Mouse (Mus musculus) liver, embryonic 11.5 days (tissue): ENCODE data around the gene Ift46. TPM values are rescaled to one million over a fixed set of nuclear protein-coding genes. Genes with fewer than 3 reads are reported as not detected.

Experiments used
- ATAC-seq: fragments of 200-750 bp; cut with Nextera tagmentation; replicated peaks from 2 replicates; pipeline ENCODE4 v1.8.0; 2017; ENCODE audit warnings: moderate number of reproducible peaks, mild to moderate bottlenecking, moderate TSS enrichment, moderate library complexity; ENCODE audit not compliant: low FRiP score
- DNase-seq: peaks from one replicate; pipeline ENCODE4 v3.0.0-alpha.2; 2017; ENCODE audit warnings: low spot score
- H3K27ac ChIP-seq: fragments of 300-500 bp; sonication (generic); 2 replicates; pipeline ENCODE4 v1.5.1; 2014; ENCODE audit warnings: mild to moderate bottlenecking, low read depth, low read length, control low read depth
- H3K27me3 ChIP-seq: fragments of 300-500 bp; sonication (generic); replicated peaks from 2 replicates; pipeline ENCODE4 v1.6.1; 2014; ENCODE audit warnings: low read length, mixed read lengths; ENCODE audit not compliant: control insufficient read depth, insufficient read depth
- H3K36me3 ChIP-seq: fragments of 300-500 bp; sonication (generic); 2 replicates; pipeline ENCODE4 v1.6.1; 2014; ENCODE audit warnings: mild to moderate bottlenecking, low read length, moderate library complexity, mixed read lengths; ENCODE audit not compliant: control insufficient read depth, insufficient read depth
- H3K4me1 ChIP-seq: fragments of 300-500 bp; sonication (generic); replicated peaks from 2 replicates; pipeline ENCODE4 v1.6.1; 2014; ENCODE audit warnings: low read length, mixed read lengths; ENCODE audit not compliant: control insufficient read depth, insufficient read depth
- H3K4me2 ChIP-seq: fragments of 300-500 bp; sonication (generic); 2 replicates; pipeline ENCODE4 v1.6.1; 2014; ENCODE audit warnings: mild to moderate bottlenecking, control low read depth, moderate library complexity
- H3K4me3 ChIP-seq: fragments of 300-500 bp; sonication (generic); 2 replicates; pipeline ENCODE4 v1.5.1; 2014; ENCODE audit warnings: low read depth, low read length, control low read depth
- H3K9ac ChIP-seq: fragments of 300-500 bp; sonication (generic); 2 replicates; pipeline ENCODE4 v1.6.1; 2014; ENCODE audit warnings: low read depth, low read length, control low read depth
- H3K9me3 ChIP-seq: fragments of 300-500 bp; sonication (generic); 2 replicates; pipeline ENCODE4 v1.6.1; 2016; ENCODE audit warnings: low read length, inconsistent platforms, mixed read lengths; ENCODE audit not compliant: control insufficient read depth
- WGBS: fragments of 180-500 bp; shearing (Covaris S2); extraction: QIAGEN DNeasy Blood & Tissue Kit; methylation state at CpG from one replicate; pipeline ENCODE4 v1.1.7; 2014; 5-methylcytosine and 5-hydroxymethylcytosine counted together
- polyA plus RNA-seq: library from polyadenylated mRNA; unstranded; fragments of >200 nt; fragmentation: Nextera tagmentation; extraction: Ambion mirVana; gene quantifications from 2 replicates; pipeline ENCODE4 v1.2.1, GENCODE M21; 2014

Ift46 gene
- 48.9 and 54.0 TPM in 2 replicates for polyA plus RNA-seq

- DNase-seq (peak; percentile 84), ATAC-seq (peak; percentile 81)
- H3K9me3 ChIP-seq: no peaks in the 10 kb centered on the region
- H3K4me3 ChIP-seq: peak within 1 kb of the TSS; percentile 95
- H3K4me2 ChIP-seq: peak within 1 kb of the TSS; percentile 84
- H3K4me1 ChIP-seq: peaks cover 15% of the 10 kb centered on the region
- under 1% methylated on average over 82 of the region's 82 CpGs for WGBS
- H3K27ac ChIP-seq: peak within 1 kb of the TSS; percentile 96
- no peaks in the 10 kb centered on the region for H3K36me3 ChIP-seq
- H3K9ac ChIP-seq: peak within 1 kb of the TSS; percentile 97
- H3K27me3 ChIP-seq: no peaks in the 10 kb centered on the region
These were observed at the start of gene Ift46, which contains the start of gene Arcn1 for GRCm38 (mm10) chr9:44767101-44768028. Gene Ift46, plus strand, starts transcription at chr9:44767908. Gene Arcn1, minus strand, starts transcription at chr9:44767845.

DNA sequence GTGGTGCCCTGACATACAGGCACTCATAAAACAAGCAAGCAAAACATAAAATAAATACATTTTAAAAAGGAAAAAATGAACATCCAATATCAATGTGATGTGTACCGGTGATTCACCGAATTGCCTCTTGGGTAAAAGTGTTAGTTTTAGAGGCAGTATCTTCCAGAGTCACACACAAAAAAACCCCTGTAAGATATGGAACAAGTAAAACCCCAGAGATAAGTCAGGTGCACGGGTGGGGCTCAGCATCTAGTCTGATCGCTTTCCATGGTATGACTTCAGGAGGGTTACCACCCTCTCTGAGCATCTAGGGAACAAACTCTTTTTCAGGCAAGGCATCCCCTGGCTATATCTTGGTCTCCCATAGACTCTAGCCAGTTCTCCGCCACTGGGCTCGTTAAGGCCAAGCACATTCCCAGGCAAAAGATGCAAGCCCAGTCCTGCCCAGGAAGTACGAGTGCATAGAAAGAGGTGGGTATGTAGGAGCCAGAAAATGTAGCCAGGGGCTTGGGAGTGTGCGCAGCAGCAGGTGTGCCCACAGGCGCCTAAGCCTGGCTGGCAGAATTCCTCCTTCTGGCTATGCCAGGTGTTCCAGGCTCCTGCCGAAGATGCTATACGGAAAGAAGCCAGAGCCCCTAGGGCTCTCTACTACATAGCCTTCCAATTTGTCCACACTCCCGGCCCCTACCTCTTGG lies 48.6 kb upstream of the Ift46 start:
- no peak overlapping the region for H3K27ac ChIP-seq
- peaks cover 29% of the 10 kb centered on the region for H3K4me1 ChIP-seq
- no peaks in the 10 kb centered on the region for H3K27me3 ChIP-seq
- no peak overlapping the region for H3K4me2 ChIP-seq
- H3K36me3 ChIP-seq: no peaks in the 10 kb centered on the region
- DNase-seq (no peak), ATAC-seq (no peak)
- no peaks in the 10 kb centered on the region for H3K9me3 ChIP-seq
- no peak overlapping the region for H3K4me3 ChIP-seq
- no peak overlapping the region for H3K9ac ChIP-seq
- WGBS: 78% methylated on average over 12 of the region's 12 CpGs

DNA sequence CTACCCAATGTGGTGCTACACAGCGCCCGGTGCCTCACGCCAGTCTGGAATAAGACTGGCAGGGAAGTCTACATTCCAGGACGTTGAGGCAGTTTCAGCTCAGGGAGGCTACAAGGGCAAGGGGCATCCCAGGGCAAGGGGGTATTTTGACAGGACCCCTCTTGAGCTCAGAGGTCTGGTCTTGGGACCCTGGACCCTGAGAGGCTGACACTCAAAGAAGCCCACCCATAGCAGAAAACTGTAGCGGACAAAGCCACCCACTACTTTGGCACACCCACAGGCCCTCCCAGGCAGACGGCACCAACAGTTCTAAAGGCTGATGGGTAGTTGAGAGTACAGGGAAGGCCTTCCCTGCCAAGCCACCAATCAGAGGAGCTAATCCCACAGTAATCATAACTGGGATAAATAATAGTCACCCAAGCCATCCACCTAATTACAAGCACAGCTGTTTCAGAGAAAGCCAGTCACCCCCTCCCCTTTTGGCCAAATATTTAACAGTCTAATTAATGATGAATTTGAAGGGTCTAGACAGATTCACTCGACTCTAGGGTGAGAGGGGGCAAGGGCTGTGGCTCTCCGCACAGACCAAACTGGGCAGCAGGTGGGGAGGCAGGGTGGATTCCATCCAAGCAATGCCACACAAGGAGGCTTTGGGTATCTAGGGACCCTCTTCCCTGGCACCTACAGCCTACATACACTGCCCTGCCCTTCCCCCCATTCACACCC lies 47.9 kb upstream of the Ift46 start:
- Histone ChIP-seq H3K27ac (no peak overlapping the region), H3K9ac (no peak overlapping the region), H3K9me3 (no peaks in the 10 kb centered on the region), H3K4me3 (0 out of 2 replicates have a peak overlapping the region, but pooled peaks have one; percentile 64), H3K4me1 (peaks cover 29% of the 10 kb centered on the region), H3K27me3 (no peaks in the 10 kb centered on the region), H3K36me3 (no peaks in the 10 kb centered on the region), H3K4me2 (peak overlapping the region; percentile 87)
- ATAC-seq (no peak), DNase-seq (no peak)
- 81% methylated on average over 8 of the region's 8 CpGs for WGBS

DNA sequence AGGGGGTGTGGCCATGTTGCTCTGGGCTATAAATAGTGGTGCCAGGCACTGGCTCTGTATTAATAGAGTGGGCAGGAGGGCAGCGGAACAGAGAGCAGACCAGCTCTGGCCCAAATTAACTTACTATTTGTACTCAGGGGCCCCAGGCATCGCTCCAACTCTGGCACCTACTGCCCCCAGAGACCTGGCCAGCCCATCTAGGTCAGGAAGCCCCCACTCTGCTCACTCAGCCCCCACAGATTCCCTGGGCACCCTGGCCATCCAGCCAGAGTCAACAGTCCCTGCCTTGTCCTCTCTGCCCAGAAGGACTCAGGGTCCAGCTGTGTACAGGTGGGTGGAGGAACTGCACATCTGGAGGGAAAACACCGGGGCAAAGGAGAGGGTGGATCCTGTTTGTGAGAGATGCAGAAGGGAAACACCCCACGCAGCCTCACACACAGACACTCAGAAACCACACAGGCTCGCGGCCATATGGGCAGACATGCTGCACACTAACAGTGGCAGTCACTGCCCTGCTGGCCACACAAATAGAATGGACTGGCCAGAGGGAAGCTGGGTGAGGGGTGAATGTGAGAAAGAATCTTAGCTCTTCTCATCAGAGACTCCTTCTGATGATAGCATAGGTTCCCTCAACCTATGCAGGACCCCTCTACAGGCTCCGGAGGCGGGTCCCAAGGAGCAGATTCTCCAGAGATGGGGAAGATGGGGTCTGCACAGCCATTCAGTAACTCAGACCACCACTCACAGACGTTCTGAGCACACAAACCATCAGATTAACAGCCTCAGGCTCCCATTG lies 47.2 kb upstream of the Ift46 start:
- 26% methylated on average over 9 of the region's 9 CpGs for WGBS

DNA sequence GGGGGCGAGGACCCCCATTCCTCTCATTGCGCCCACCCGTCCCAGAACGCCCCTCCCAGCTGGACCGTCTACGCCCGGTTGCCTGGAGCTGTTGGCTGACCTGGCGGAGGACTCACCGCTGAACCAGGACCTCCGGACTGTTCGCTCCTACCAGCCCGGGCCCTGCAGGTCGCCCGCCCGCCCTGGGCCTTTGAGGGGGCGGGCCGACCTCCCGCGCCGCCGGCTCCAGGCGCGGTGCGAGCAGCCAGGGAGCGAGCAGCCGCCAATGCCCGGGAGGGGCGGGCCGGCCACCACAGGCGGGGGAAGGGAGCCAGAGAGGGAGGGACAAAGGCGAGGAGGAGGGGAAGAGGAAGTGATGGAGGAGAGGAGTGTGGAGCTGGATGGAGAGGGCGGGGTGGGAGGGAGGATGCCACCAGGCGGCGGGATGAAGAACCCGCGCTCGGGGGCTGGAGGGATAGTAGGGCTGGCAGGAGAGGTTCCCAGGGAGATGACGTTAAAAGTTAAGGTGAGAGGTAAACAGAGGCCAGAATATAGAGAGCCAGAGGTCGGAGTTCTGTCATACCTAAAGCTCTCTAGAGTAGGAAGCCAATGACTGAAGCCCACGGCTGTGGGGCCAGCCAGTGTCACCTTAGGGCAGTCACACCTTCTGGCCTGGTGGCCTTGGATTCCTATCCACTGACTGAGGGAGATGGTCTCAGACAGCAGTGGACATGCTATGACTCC lies 46.4 kb upstream of the Ift46 start:
- Histone ChIP-seq H3K9ac (peak overlapping the region; percentile 66), H3K9me3 (no peaks in the 10 kb centered on the region), H3K4me1 (peaks cover 29% of the 10 kb centered on the region), H3K27me3 (no peaks in the 10 kb centered on the region), H3K4me2 (peak overlapping the region; percentile 87), H3K36me3 (no peaks in the 10 kb centered on the region), H3K27ac (peak overlapping the region; percentile 54), H3K4me3 (peak overlapping the region; percentile 64)
- DNase-seq (peak; percentile 81), ATAC-seq (peak; percentile 75)
- 1% methylated on average over 40 of the region's 40 CpGs for WGBS

More for the DNA sequence above, 47.2 kb upstream of the Ift46 start:
- Histone ChIP-seq H3K27me3 (no peaks in the 10 kb centered on the region), H3K36me3 (no peaks in the 10 kb centered on the region), H3K27ac (peak overlapping the region; percentile 54), H3K9me3 (no peaks in the 10 kb centered on the region), H3K4me1 (peaks cover 29% of the 10 kb centered on the region), H3K4me3 (peak overlapping the region; percentile 64), H3K9ac (peak overlapping the region; percentile 66), H3K4me2 (peak overlapping the region; percentile 87)
- DNase-seq (no peak), ATAC-seq (no peak)

DNA sequence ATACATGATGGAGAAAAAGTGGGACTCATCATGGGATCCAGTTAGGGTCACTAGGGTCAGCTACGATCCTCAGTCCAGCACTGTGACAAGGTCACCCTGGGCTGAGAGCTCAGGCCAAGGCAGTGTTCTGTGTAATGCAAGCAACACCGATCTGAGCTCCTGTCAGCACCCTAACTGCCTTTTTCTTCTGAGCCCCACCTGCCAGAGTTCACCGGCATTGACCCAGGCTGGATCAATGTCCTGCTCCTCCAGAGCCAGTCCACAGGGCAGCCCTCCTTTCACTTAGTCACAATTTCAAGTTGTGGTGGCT lies 45.9 kb upstream of the Ift46 start:
- no peak for ATAC-seq
- Histone ChIP-seq H3K4me1 (peaks cover 25% of the 10 kb centered on the region), H3K4me2 (peak overlapping the region; percentile 87), H3K36me3 (no peaks in the 10 kb centered on the region), H3K27ac (no peak overlapping the region; the same call in 1 of the 2 replicates), H3K9me3 (no peaks in the 10 kb centered on the region), H3K9ac (no peak overlapping the region), H3K4me3 (no peak overlapping the region), H3K27me3 (no peaks in the 10 kb centered on the region)
- no peak for DNase-seq
- 73% methylated on average over 3 of the region's 3 CpGs for WGBS

DNA sequence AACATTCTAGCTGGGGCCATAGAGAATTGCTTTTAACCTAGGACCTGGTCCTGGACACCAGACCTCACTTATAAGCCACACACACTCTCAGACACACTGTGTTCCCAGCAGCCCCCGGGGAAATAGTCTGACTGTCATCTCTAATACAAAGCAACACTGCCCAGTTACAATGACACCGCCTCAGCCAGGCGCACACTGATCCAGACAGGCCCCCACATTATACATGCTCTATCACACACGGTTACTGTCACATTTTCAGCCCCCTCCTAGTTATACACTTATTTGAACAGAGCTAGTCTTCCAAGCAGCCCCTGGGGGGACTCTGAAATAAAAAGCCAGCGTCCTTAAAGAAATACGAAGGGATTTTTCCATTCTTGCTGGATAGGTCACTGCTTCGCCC lies 45.1 kb upstream of the Ift46 start:
- H3K36me3 ChIP-seq: no peaks in the 10 kb centered on the region
- no peak overlapping the region for H3K4me3 ChIP-seq
- H3K4me2 ChIP-seq: no peak overlapping the region
- H3K9me3 ChIP-seq: no peaks in the 10 kb centered on the region
- no peak for DNase-seq
- H3K27me3 ChIP-seq: no peaks in the 10 kb centered on the region
- 0 out of 2 replicates have a peak overlapping the region, but pooled peaks have one; percentile 39 for H3K27ac ChIP-seq
- no peak overlapping the region for H3K9ac ChIP-seq
- peaks cover 25% of the 10 kb centered on the region for H3K4me1 ChIP-seq
- no peak for ATAC-seq
- 72% methylated on average over 7 of the region's 7 CpGs for WGBS
